Mouse (Mus musculus): ENCODE results near the gene Osbpl8. TPM values are rescaled to one million over a fixed set of nuclear protein-coding genes. Genes with fewer than 3 reads are reported as not detected.

Osbpl8 gene
- polyA plus RNA-seq, 1 experiment from 2014 or later, result 20.5 TPM

DNA sequence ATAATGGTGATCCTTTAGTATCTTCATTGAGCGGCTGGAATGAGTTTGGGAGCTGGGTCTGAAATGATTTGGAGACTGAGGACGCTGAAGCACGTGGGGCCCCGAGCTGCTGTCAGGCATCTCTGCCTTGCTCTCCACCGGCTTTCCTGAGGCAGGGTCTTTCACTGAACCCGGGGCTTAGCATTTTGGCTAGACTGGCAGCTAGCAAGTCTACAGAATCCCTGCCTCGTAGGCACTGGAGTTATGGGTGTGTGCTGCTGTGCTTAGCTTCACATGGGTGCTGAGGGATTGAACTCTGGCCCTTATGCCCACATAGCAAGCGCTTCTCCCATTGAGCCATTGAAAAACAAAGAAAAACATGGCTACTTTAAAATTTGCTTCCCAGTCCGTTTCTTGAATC lies 42.8 kb downstream of the Osbpl8 start:
- Histone ChIP-seq H3K9me3 (replicated peaks; ENCODE audit: control insufficient read depth, low read length) (no peaks in the 10 kb centered on the region), H3K4me3 (ENCODE audit: low read depth, low read length) (no peak overlapping the region), H3K9ac (ENCODE audit: low read depth, low read length) (no peak overlapping the region), H3K36me3 (ENCODE audit: control insufficient read depth, insufficient read depth, low read length) (no peaks in the 10 kb centered on the region), H3K27ac (ENCODE audit: low read depth, low read length) (no peak overlapping the region), H3K27me3 (ENCODE audit: control insufficient read depth, insufficient read depth, low read length) (no peaks in the 10 kb centered on the region), H3K4me1 (ENCODE audit: control insufficient read depth, insufficient read depth, low read length) (no peaks in the 10 kb centered on the region), H3K4me2 (no peak overlapping the region)
- no peak for ATAC-seq (replicated peaks; ENCODE audit: insufficient number of reproducible peaks, low FRiP score, low TSS enrichment)
- WGBS (ENCODE audit: insufficient replicate concordance), result 74% methylated on average over 9 of the region's 9 CpGs

- Histone ChIP-seq H3K4me1 (ENCODE audit: control insufficient read depth, insufficient read depth, low read length) (no peaks in the 10 kb centered on the region), H3K9me3 (replicated peaks; ENCODE audit: control insufficient read depth, low read length) (no peaks in the 10 kb centered on the region), H3K27me3 (ENCODE audit: control insufficient read depth, insufficient read depth, low read length) (no peaks in the 10 kb centered on the region), H3K36me3 (ENCODE audit: control insufficient read depth, insufficient read depth, low read length) (no peaks in the 10 kb centered on the region), H3K9ac (ENCODE audit: low read depth, low read length) (no peak overlapping the region), H3K4me2 (no peak overlapping the region), H3K27ac (ENCODE audit: low read depth, low read length) (no peak overlapping the region), H3K4me3 (ENCODE audit: low read depth, low read length) (no peak overlapping the region)
- WGBS (ENCODE audit: insufficient replicate concordance), result 90% methylated on average over 3 of the region's 3 CpGs
- no peak for ATAC-seq (replicated peaks; ENCODE audit: insufficient number of reproducible peaks, low FRiP score, low TSS enrichment)
These were observed 49.5 kb downstream of the Osbpl8 start for GRCm38 (mm10) chr10:111214084-111214483.

- H3K4me1 ChIP-seq (ENCODE audit: control insufficient read depth, insufficient read depth, low read length), result no peaks in the 10 kb centered on the region
These were observed 50.1 kb downstream of the Osbpl8 start for GRCm38 (mm10) chr10:111214696-111215095.

DNA sequence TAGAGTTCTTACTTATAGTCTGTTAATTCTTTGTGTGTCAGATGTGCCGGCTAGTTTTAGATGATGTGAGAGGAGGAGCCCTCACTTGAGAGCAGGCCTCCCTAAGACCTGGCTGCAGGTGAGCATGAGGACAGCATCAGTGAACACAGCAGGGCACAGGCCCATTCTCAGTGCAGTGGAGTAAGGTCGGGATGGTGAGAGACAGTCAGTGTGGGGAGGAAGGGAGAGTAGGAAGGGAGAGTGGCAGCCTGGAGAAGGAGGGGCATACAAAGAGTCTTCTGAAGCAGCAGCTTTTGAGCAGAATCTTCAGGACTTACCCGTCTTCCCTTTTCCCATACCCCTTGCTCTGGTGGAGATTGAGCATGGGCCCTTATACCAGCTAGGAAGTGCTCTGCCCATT lies 51.0 kb downstream of the Osbpl8 start:
- no peak overlapping the region for H3K4me3 ChIP-seq (ENCODE audit: low read depth, low read length)
- H3K4me2 ChIP-seq, result no peak overlapping the region
- H3K27ac ChIP-seq (ENCODE audit: low read depth, low read length), result no peak overlapping the region
- H3K9ac ChIP-seq (ENCODE audit: low read depth, low read length), result no peak overlapping the region
- no peak for ATAC-seq (replicated peaks; ENCODE audit: insufficient number of reproducible peaks, low FRiP score, low TSS enrichment)
- no peaks in the 10 kb centered on the region for H3K27me3 ChIP-seq (ENCODE audit: control insufficient read depth, insufficient read depth, low read length)
- no peaks in the 10 kb centered on the region for H3K4me1 ChIP-seq (ENCODE audit: control insufficient read depth, insufficient read depth, low read length)
- no peaks in the 10 kb centered on the region for H3K9me3 ChIP-seq (replicated peaks; ENCODE audit: control insufficient read depth, low read length)
- H3K36me3 ChIP-seq (ENCODE audit: control insufficient read depth, insufficient read depth, low read length), result no peaks in the 10 kb centered on the region
- 66% methylated on average over 3 of the region's 3 CpGs for WGBS (ENCODE audit: insufficient replicate concordance)

More at GRCm38 (mm10) chr10:111214696-111215095, 50.1 kb downstream of the Osbpl8 start:
- Histone ChIP-seq H3K36me3 (ENCODE audit: control insufficient read depth, insufficient read depth, low read length) (no peaks in the 10 kb centered on the region), H3K4me3 (ENCODE audit: low read depth, low read length) (no peak overlapping the region), H3K9ac (ENCODE audit: low read depth, low read length) (no peak overlapping the region), H3K27ac (ENCODE audit: low read depth, low read length) (no peak overlapping the region), H3K27me3 (ENCODE audit: control insufficient read depth, insufficient read depth, low read length) (no peaks in the 10 kb centered on the region), H3K9me3 (replicated peaks; ENCODE audit: control insufficient read depth, low read length) (no peaks in the 10 kb centered on the region), H3K4me2 (no peak overlapping the region)
- 71% methylated on average over 2 of the region's 2 CpGs for WGBS (ENCODE audit: insufficient replicate concordance)
- ATAC-seq (replicated peaks; ENCODE audit: insufficient number of reproducible peaks, low FRiP score, low TSS enrichment), result no peak

GRCm38 (mm10) chr10:111216111-111216510 lies 51.6 kb downstream of the Osbpl8 start:
- Histone ChIP-seq H3K36me3 (ENCODE audit: control insufficient read depth, insufficient read depth, low read length) (no peaks in the 10 kb centered on the region), H3K9me3 (replicated peaks; ENCODE audit: control insufficient read depth, low read length) (no peaks in the 10 kb centered on the region), H3K27me3 (ENCODE audit: control insufficient read depth, insufficient read depth, low read length) (no peaks in the 10 kb centered on the region), H3K9ac (ENCODE audit: low read depth, low read length) (no peak overlapping the region), H3K4me1 (ENCODE audit: control insufficient read depth, insufficient read depth, low read length) (no peaks in the 10 kb centered on the region), H3K4me2 (no peak overlapping the region), H3K27ac (ENCODE audit: low read depth, low read length) (no peak overlapping the region), H3K4me3 (ENCODE audit: low read depth, low read length) (no peak overlapping the region)
- WGBS (ENCODE audit: insufficient replicate concordance), result 86% methylated on average over 3 of the region's 3 CpGs
- no peak for ATAC-seq (replicated peaks; ENCODE audit: insufficient number of reproducible peaks, low FRiP score, low TSS enrichment)

- no peak overlapping the region for H3K4me2 ChIP-seq
- no peak overlapping the region for H3K27ac ChIP-seq (ENCODE audit: low read depth, low read length)
- no peaks in the 10 kb centered on the region for H3K27me3 ChIP-seq (ENCODE audit: control insufficient read depth, insufficient read depth, low read length)
- H3K9ac ChIP-seq (ENCODE audit: low read depth, low read length), result no peak overlapping the region
- no peak overlapping the region for H3K4me3 ChIP-seq (ENCODE audit: low read depth, low read length)
- 63% methylated on average over 6 of the region's 6 CpGs for WGBS (ENCODE audit: insufficient replicate concordance)
- H3K9me3 ChIP-seq (replicated peaks; ENCODE audit: control insufficient read depth, low read length), result no peaks in the 10 kb centered on the region
- peaks cover 12% of the 10 kb centered on the region for H3K4me1 ChIP-seq (ENCODE audit: control insufficient read depth, insufficient read depth, low read length)
- no peaks in the 10 kb centered on the region for H3K36me3 ChIP-seq (ENCODE audit: control insufficient read depth, insufficient read depth, low read length)
- no peak for ATAC-seq (replicated peaks; ENCODE audit: insufficient number of reproducible peaks, low FRiP score, low TSS enrichment)
These were observed 58.0 kb downstream of the Osbpl8 start for GRCm38 (mm10) chr10:111222535-111222934.

GRCm38 (mm10) chr10:111223218-111223830 lies 58.8 kb downstream of the Osbpl8 start:
- no peak overlapping the region for H3K4me3 ChIP-seq (ENCODE audit: low read depth, low read length)
- 32% methylated on average over 10 of the region's 10 CpGs for WGBS (ENCODE audit: insufficient replicate concordance)
- H3K36me3 ChIP-seq (ENCODE audit: control insufficient read depth, insufficient read depth, low read length), result no peaks in the 10 kb centered on the region
- 0 out of 2 replicates have a peak overlapping the region, but pooled peaks have one; percentile 28 for H3K9ac ChIP-seq (ENCODE audit: low read depth, low read length)
- peaks cover 12% of the 10 kb centered on the region for H3K4me1 ChIP-seq (ENCODE audit: control insufficient read depth, insufficient read depth, low read length)
- H3K9me3 ChIP-seq (replicated peaks; ENCODE audit: control insufficient read depth, low read length), result no peaks in the 10 kb centered on the region
- H3K4me2 ChIP-seq, result peak overlapping the region; percentile 47
- no peaks in the 10 kb centered on the region for H3K27me3 ChIP-seq (ENCODE audit: control insufficient read depth, insufficient read depth, low read length)
- ATAC-seq (replicated peaks; ENCODE audit: insufficient number of reproducible peaks, low FRiP score, low TSS enrichment), result peak; percentile 63; the same call in 1 of the 2 replicates
- peak overlapping the region; percentile 29; the same call in 1 of the 2 replicates for H3K27ac ChIP-seq (ENCODE audit: low read depth, low read length)

DNA sequence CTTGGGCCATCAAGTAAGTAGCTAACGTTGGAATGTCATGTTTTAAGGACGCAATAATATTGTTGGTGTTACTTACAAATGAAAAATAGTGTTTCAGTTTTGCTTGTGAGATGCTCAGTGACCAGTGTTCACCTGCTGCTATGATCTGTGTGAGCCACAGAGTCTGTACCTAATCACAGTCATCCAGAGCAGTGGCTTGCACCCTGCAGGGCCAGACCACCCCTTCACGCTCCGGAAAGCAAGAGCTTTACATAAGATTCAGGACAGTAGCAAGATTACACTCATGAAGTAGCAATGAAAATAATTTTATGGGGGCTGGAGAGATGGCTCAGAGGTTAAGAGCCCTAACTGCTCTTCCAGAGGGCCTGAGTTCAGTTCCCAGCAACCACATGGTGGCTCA lies 60.1 kb downstream of the Osbpl8 start:
- H3K4me1 ChIP-seq (ENCODE audit: control insufficient read depth, insufficient read depth, low read length), result peaks cover 12% of the 10 kb centered on the region
- no peaks in the 10 kb centered on the region for H3K9me3 ChIP-seq (replicated peaks; ENCODE audit: control insufficient read depth, low read length)
- WGBS (ENCODE audit: insufficient replicate concordance), result 90% methylated on average over 4 of the region's 4 CpGs
- no peak overlapping the region for H3K4me3 ChIP-seq (ENCODE audit: low read depth, low read length)
- no peak for ATAC-seq (replicated peaks; ENCODE audit: insufficient number of reproducible peaks, low FRiP score, low TSS enrichment)
- no peaks in the 10 kb centered on the region for H3K36me3 ChIP-seq (ENCODE audit: control insufficient read depth, insufficient read depth, low read length)
- no peak overlapping the region for H3K27ac ChIP-seq (ENCODE audit: low read depth, low read length)
- H3K4me2 ChIP-seq, result no peak overlapping the region
- H3K27me3 ChIP-seq (ENCODE audit: control insufficient read depth, insufficient read depth, low read length), result no peaks in the 10 kb centered on the region
- H3K9ac ChIP-seq (ENCODE audit: low read depth, low read length), result no peak overlapping the region

DNA sequence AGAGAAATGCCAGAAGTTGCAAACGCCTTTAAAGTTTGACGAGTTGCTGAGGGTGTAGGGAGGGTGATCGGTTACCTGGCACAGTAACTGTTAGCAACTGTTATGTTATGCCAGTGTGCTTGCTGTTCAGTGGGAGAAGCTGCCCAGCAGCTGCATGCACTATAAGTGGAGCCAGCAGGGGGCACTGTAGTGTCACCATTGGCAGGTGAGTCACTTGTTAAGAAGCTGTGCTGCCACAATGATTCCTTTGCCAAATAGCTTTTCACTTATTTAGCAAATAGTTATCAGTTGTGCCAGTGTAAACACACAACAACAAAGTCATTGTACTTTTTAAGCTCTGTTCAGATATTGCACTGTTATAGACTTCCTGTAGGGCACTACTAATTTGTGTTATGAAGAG lies 62.0 kb downstream of the Osbpl8 start:
- H3K9ac ChIP-seq (ENCODE audit: low read depth, low read length), result no peak overlapping the region
- 15% methylated on average over 3 of the region's 3 CpGs for WGBS (ENCODE audit: insufficient replicate concordance)
- no peaks in the 10 kb centered on the region for H3K9me3 ChIP-seq (replicated peaks; ENCODE audit: control insufficient read depth, low read length)
- no peak for ATAC-seq (replicated peaks; ENCODE audit: insufficient number of reproducible peaks, low FRiP score, low TSS enrichment)
- H3K4me1 ChIP-seq (ENCODE audit: control insufficient read depth, insufficient read depth, low read length), result peaks cover 12% of the 10 kb centered on the region
- H3K36me3 ChIP-seq (ENCODE audit: control insufficient read depth, insufficient read depth, low read length), result no peaks in the 10 kb centered on the region
- no peaks in the 10 kb centered on the region for H3K27me3 ChIP-seq (ENCODE audit: control insufficient read depth, insufficient read depth, low read length)
- H3K4me2 ChIP-seq, result no peak overlapping the region
- no peak overlapping the region for H3K27ac ChIP-seq (ENCODE audit: low read depth, low read length)
- no peak overlapping the region for H3K4me3 ChIP-seq (ENCODE audit: low read depth, low read length)

All from heart, embryonic 11.5 days (tissue).